In genomic region chr1:155059505-155059904, GRCm38 (mm10) we compare ENCODE assay signal across 8 mouse cellular contexts. TPM values are rescaled to one million over a fixed set of nuclear protein-coding genes. Genes with fewer than 3 reads are reported as not detected.
A peak's percentile ranks its signal among the peaks of the same experiment; 100 is the strongest.
DNase-seq lines count a peak whose midpoint lies in the region; ATAC-seq and TF ChIP-seq lines count a peak whose summit lies in the region.

No protein-coding gene starts in this region.

- no peaks in the 10 kb centered on the region for H3K9me3 ChIP-seq in kidney, embryonic 14.5 days (ENCODE audit: control insufficient read depth, low read length)
- no peaks in the 10 kb centered on the region for H3K9me3 ChIP-seq in kidney, embryonic 16.5 days (ENCODE audit: low read length)

- H3K9ac ChIP-seq in kidney, embryonic 14.5 days (ENCODE audit: low read depth, low read length) = no peak overlapping the region
- no peak overlapping the region for H3K9ac ChIP-seq in kidney, embryonic 16.5 days (replicated peaks; ENCODE audit: low read length)

- no peaks in the 10 kb centered on the region for H3K27me3 ChIP-seq in kidney, embryonic 14.5 days (ENCODE audit: control insufficient read depth, insufficient read depth, low read length)
- H3K27me3 ChIP-seq in kidney, embryonic 16.5 days (ENCODE audit: insufficient read depth, low read length) = no peaks in the 10 kb centered on the region
- H3K27me3 ChIP-seq in thymus, adult 2 months (ENCODE audit: control insufficient read depth, insufficient read depth, low read length) = no peaks in the 10 kb centered on the region

- no peaks in the 10 kb centered on the region for H3K36me3 ChIP-seq in kidney, embryonic 14.5 days (ENCODE audit: control insufficient read depth, insufficient read depth, low read length)
- H3K36me3 ChIP-seq in kidney, embryonic 16.5 days (ENCODE audit: insufficient read depth, low read length) = no peaks in the 10 kb centered on the region
- no peaks in the 10 kb centered on the region for H3K36me3 ChIP-seq in thymus, adult 2 months (ENCODE audit: control insufficient read depth, insufficient read depth, low read length)

- no peak overlapping the region for H3K27ac ChIP-seq in kidney, embryonic 14.5 days (ENCODE audit: low read depth, low read length)
- no peak overlapping the region for H3K27ac ChIP-seq in kidney, embryonic 16.5 days (ENCODE audit: low read length)
- H3K27ac ChIP-seq in thymus, adult 2 months (ENCODE audit: control insufficient read depth, insufficient read depth, low read length) = no peak overlapping the region

- peak; percentile 49 for DNase-seq in kidney, adult 11 months
- DNase-seq in T-cell, adult 2 months (ENCODE audit: low spot score) = peak; percentile 81
- peak; percentile 76 for DNase-seq in heart, adult 8-10 months (ENCODE audit: low spot score)
- peak; percentile 76 to 80 for DNase-seq in lung, postnatal 4 days
- DNase-seq in thymus, adult 2 months = peak; percentile 77

- H3K4me2 ChIP-seq in kidney, embryonic 14.5 days (replicated peaks; ENCODE audit: low read depth, low read length) = no peak overlapping the region
- H3K4me2 ChIP-seq in kidney, embryonic 16.5 days (replicated peaks; ENCODE audit: low read depth, low read length) = no peak overlapping the region

- ATAC-seq in kidney, embryonic 14.5 days (ENCODE audit: low FRiP score, low TSS enrichment) = no peak; the same call in 1 of the 2 replicates
- ATAC-seq in kidney, embryonic 16.5 days (ENCODE audit: low FRiP score, low TSS enrichment) = 0 out of 2 replicates have a peak, but pooled peaks have one; percentile 36
- ATAC-seq in erythroid progenitor cell, adult 5-6 weeks (replicated peaks; ENCODE audit: low FRiP score, poor library complexity, severe bottlenecking) = no peak

- WGBS in kidney, embryonic 14.5 days = 21% methylated on average over 14 of the region's 14 CpGs
- 18% methylated on average over 14 of the region's 14 CpGs for WGBS in kidney, embryonic 16.5 days
- WGBS in thymus, adult 2 months = 3% methylated on average over 14 of the region's 14 CpGs

- peaks cover 8% of the 10 kb centered on the region; the same call in 1 of the 2 replicates for H3K4me1 ChIP-seq in kidney, embryonic 14.5 days (ENCODE audit: control insufficient read depth, insufficient read depth, low read length)
- H3K4me1 ChIP-seq in kidney, embryonic 16.5 days (ENCODE audit: insufficient read depth, low read length) = peaks cover 20% of the 10 kb centered on the region
- H3K4me1 ChIP-seq in thymus, adult 2 months (replicated peaks; ENCODE audit: control insufficient read depth, insufficient read depth, low read length) = peaks cover 29% of the 10 kb centered on the region

- TF ChIP-seq CTCF in thymus, adult 2 months (IDR thresholded peaks at IDR 0.05; ENCODE audit: borderline replicate concordance, control insufficient read depth, extremely low read depth, insufficient read depth, low read length, poor library complexity) = no peak

- no peak overlapping the region for H3K4me3 ChIP-seq in kidney, embryonic 14.5 days (ENCODE audit: low read length)
- no peak overlapping the region for H3K4me3 ChIP-seq in kidney, embryonic 16.5 days (ENCODE audit: low read length)
- peak overlapping the region; percentile 29 for H3K4me3 ChIP-seq in thymus, adult 2 months (ENCODE audit: control insufficient read depth, insufficient read depth, low read length)

- no peak for TF ChIP-seq POLR2A in thymus, adult 2 months (IDR thresholded peaks at IDR 0.05; ENCODE audit: control insufficient read depth, extremely low read depth, insufficient read depth, low read length, poor library complexity)

RNA-seq across cellular contexts. Expression of gene Ier5, which starts 39.9 kb away (rescaled TPM):
- polyA plus RNA-seq in kidney, embryonic 14.5 days (2014; fragmentation: Nextera tagmentation; extraction: Ambion mirVana) = 13.1 and 14.8 TPM in 2 replicates
- total RNA-seq in heart, adult 8-10 months (2022) = 10 to 100 TPM; 10.3 to 22.4 (median 13.3) TPM
- polyA plus RNA-seq in kidney, embryonic 16.5 days (2015; fragmentation: Nextera tagmentation; extraction: Ambion mirVana) = 4.4 and 5.3 TPM in 2 replicates
- 37.2 and 44.0 TPM in 2 replicates for polyA plus RNA-seq in thymus, adult 2 months (2012; rRNA removed)
- total RNA-seq in erythroid progenitor cell, adult 5-6 weeks (2015; ENCODE audit: low replicate concordance) = 13.7 and 15.9 TPM in 2 replicates
- total RNA-seq in erythroid progenitor cell, adult 5-6 weeks (2017; ENCODE audit: low replicate concordance) = 11.3 and 13.9 TPM in 2 replicates
